Mouse (Mus musculus): ENCODE results near the gene Slc52a3. TPM values are rescaled to one million over a fixed set of nuclear protein-coding genes. Genes with fewer than 3 reads are reported as not detected.

Slc52a3 gene
- polyA plus RNA-seq, 1 experiment, result 1.4 TPM

- TF ChIP-seq POLR2A (IDR thresholded peaks at IDR 0.05; ENCODE audit: borderline replicate concordance, extremely low read depth, insufficient read depth, insufficient read length, poor library complexity, severe bottlenecking), result no peak
- peak; percentile 66 for TF ChIP-seq CTCF (IDR thresholded peaks at IDR 0.05; ENCODE audit: borderline replicate concordance, extremely low read depth, insufficient read depth, insufficient read length)
- no peak for DNase-seq (ENCODE audit: low read depth)
Measured at GRCm38 (mm10) chr2:152007783-152008182, 11.5 kb downstream of the Slc52a3 start.

GRCm38 (mm10) chr2:152009061-152009779 lies 12.9 kb downstream of the Slc52a3 start:
- no peak for DNase-seq (ENCODE audit: low read depth)
- TF ChIP-seq CTCF (IDR thresholded peaks at IDR 0.05; ENCODE audit: borderline replicate concordance, extremely low read depth, insufficient read depth, insufficient read length) (no peak), POLR2A (IDR thresholded peaks at IDR 0.05; ENCODE audit: borderline replicate concordance, extremely low read depth, insufficient read depth, insufficient read length, poor library complexity, severe bottlenecking) (no peak)

- TF ChIP-seq CTCF (IDR thresholded peaks at IDR 0.05; ENCODE audit: borderline replicate concordance, extremely low read depth, insufficient read depth, insufficient read length), result no peak
- no peak for TF ChIP-seq POLR2A (IDR thresholded peaks at IDR 0.05; ENCODE audit: borderline replicate concordance, extremely low read depth, insufficient read depth, insufficient read length, poor library complexity, severe bottlenecking)
- no peak for DNase-seq (ENCODE audit: low read depth)
Measured at GRCm38 (mm10) chr2:152010251-152010650, 13.9 kb downstream of the Slc52a3 start.

GRCm38 (mm10) chr2:152010661-152011060 lies 14.3 kb downstream of the Slc52a3 start:
- no peak for DNase-seq (ENCODE audit: low read depth)
- TF ChIP-seq CTCF (IDR thresholded peaks at IDR 0.05; ENCODE audit: borderline replicate concordance, extremely low read depth, insufficient read depth, insufficient read length) (no peak), POLR2A (IDR thresholded peaks at IDR 0.05; ENCODE audit: borderline replicate concordance, extremely low read depth, insufficient read depth, insufficient read length, poor library complexity, severe bottlenecking) (no peak)

- peak; percentile 49 for DNase-seq (ENCODE audit: low read depth)
- TF ChIP-seq CTCF (IDR thresholded peaks at IDR 0.05; ENCODE audit: borderline replicate concordance, extremely low read depth, insufficient read depth, insufficient read length), result peak; percentile 57; the same call in 1 of the 2 replicates
- TF ChIP-seq POLR2A (IDR thresholded peaks at IDR 0.05; ENCODE audit: borderline replicate concordance, extremely low read depth, insufficient read depth, insufficient read length, poor library complexity, severe bottlenecking), result no peak
Measured at GRCm38 (mm10) chr2:152011724-152012123, 15.4 kb downstream of the Slc52a3 start.

DNA sequence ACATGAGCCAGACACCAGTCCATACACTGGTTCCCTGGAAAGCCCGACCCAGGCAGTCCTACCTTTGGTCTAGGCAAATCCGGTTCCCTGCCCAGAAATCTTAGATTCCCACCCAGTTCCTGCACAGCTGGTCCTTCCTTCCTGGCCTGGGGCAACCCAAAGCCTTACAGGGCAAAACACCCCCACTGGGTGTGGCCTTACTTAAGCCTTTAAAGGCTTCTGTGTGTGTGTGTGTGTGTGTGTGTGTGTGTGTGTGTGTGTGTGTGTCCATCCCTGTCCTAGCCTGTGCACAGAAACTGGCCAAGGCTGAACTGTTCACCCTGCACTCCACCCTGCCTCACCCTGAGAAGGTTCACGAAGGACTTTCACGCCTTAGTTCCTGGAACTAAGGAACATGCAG lies 15.9 kb downstream of the Slc52a3 start:
- no peak for TF ChIP-seq POLR2A (IDR thresholded peaks at IDR 0.05; ENCODE audit: borderline replicate concordance, extremely low read depth, insufficient read depth, insufficient read length, poor library complexity, severe bottlenecking)
- no peak for TF ChIP-seq CTCF (IDR thresholded peaks at IDR 0.05; ENCODE audit: borderline replicate concordance, extremely low read depth, insufficient read depth, insufficient read length)
- DNase-seq (ENCODE audit: low read depth), result no peak

DNA sequence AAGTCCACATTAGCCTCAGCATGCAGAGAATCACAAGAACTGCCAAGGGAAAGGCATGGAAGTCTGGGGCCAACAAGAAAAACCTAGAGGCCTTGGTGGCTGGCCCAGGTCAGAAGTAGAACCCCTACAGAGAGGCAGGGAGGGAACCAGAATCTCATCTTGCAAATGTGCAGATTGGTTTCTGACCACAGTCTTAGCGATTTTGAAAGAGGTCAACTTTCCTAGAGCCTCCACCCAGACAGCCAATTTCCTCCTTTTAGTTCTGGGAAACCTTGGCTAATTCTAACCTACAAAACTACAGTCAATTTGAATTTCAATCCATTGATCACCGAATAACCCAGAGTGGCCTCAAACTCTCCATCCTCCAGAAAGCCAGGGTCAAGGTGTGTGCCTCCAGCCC lies 16.4 kb downstream of the Slc52a3 start:
- TF ChIP-seq CTCF (IDR thresholded peaks at IDR 0.05; ENCODE audit: borderline replicate concordance, extremely low read depth, insufficient read depth, insufficient read length) (no peak), POLR2A (IDR thresholded peaks at IDR 0.05; ENCODE audit: borderline replicate concordance, extremely low read depth, insufficient read depth, insufficient read length, poor library complexity, severe bottlenecking) (no peak)
- no peak for DNase-seq (ENCODE audit: low read depth)

GRCm38 (mm10) chr2:152015997-152016396 lies 19.7 kb downstream of the Slc52a3 start:
- no peak for DNase-seq (ENCODE audit: low read depth)
- TF ChIP-seq CTCF (IDR thresholded peaks at IDR 0.05; ENCODE audit: borderline replicate concordance, extremely low read depth, insufficient read depth, insufficient read length) (no peak), POLR2A (IDR thresholded peaks at IDR 0.05; ENCODE audit: borderline replicate concordance, extremely low read depth, insufficient read depth, insufficient read length, poor library complexity, severe bottlenecking) (no peak)

DNA sequence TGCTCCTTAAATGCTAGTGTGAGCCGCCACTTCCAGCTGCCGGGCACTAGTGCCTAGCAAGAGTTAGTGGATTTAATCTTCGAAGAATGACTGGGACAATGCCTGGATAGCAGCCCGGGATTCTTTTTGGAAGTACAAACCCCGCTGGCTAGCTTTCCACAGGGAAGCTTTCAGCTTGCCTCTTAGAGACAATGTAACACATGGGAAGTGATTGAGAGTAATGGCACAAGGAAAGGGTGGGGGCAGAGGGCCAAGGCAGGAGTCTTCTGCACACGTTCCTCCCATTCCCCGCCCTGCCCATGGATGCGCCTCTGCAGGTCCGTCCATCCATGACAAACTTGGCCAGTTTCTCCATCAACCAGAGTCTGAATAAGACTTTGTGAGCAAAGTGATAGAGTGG lies 20.4 kb downstream of the Slc52a3 start:
- DNase-seq (ENCODE audit: low read depth), result peak; percentile 47
- no peak for TF ChIP-seq CTCF (IDR thresholded peaks at IDR 0.05; ENCODE audit: borderline replicate concordance, extremely low read depth, insufficient read depth, insufficient read length)
- no peak for TF ChIP-seq POLR2A (IDR thresholded peaks at IDR 0.05; ENCODE audit: borderline replicate concordance, extremely low read depth, insufficient read depth, insufficient read length, poor library complexity, severe bottlenecking)

DNA sequence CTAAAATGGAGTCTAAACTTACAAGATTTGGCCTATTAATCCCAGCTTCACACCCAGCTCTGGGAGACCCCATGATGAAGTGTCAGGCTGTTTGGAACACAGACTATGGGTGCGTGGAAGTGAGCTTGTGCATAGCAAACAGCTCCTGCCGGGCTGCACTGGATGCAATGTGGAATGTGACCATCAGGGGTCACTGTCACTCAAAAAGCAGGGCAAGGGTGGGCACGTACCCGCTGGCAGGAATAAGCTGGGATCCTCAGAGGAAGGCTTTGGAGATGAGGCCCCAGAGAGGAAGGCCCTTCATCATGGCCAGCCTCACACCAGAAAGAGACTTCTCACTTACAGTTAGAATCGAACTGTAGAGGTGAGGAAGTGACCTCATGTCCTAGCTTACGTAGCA lies 23.9 kb downstream of the Slc52a3 start:
- TF ChIP-seq CTCF (IDR thresholded peaks at IDR 0.05; ENCODE audit: borderline replicate concordance, extremely low read depth, insufficient read depth, insufficient read length) (peak; percentile 81), POLR2A (IDR thresholded peaks at IDR 0.05; ENCODE audit: borderline replicate concordance, extremely low read depth, insufficient read depth, insufficient read length, poor library complexity, severe bottlenecking) (no peak)
- DNase-seq (ENCODE audit: low read depth), result peak; percentile 81

DNA sequence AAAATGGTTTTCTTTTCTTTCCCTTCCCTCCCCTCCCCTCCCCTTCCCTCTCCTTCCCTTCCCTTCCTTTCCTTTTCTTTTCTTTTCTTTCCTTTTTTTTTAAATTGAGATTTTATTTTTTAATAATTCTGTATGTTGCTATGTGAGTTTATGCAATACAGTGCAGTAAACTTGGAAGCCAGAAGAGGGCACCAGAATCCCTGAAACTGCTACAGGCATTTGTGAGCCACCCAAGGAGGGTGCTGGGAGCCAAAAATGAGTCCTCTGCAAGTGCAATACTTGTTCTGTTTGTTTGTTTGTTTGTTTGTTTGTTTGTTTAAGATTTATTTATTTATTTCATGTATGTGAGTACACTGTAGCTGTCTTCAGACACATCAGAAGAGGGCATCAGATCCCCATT lies 25.7 kb downstream of the Slc52a3 start:
- DNase-seq (ENCODE audit: low read depth), result no peak
- no peak for TF ChIP-seq CTCF (IDR thresholded peaks at IDR 0.05; ENCODE audit: borderline replicate concordance, extremely low read depth, insufficient read depth, insufficient read length)
- no peak for TF ChIP-seq POLR2A (IDR thresholded peaks at IDR 0.05; ENCODE audit: borderline replicate concordance, extremely low read depth, insufficient read depth, insufficient read length, poor library complexity, severe bottlenecking)

- TF ChIP-seq CTCF (IDR thresholded peaks at IDR 0.05; ENCODE audit: borderline replicate concordance, extremely low read depth, insufficient read depth, insufficient read length) (no peak), POLR2A (IDR thresholded peaks at IDR 0.05; ENCODE audit: borderline replicate concordance, extremely low read depth, insufficient read depth, insufficient read length, poor library complexity, severe bottlenecking) (no peak)
- peak; percentile 27 for DNase-seq (ENCODE audit: low read depth)
Measured at GRCm38 (mm10) chr2:152024883-152025422, 28.6 kb downstream of the Slc52a3 start.

Measured in brain, embryonic 14.5 days (tissue).